Comparison of ENCODE assay signal across 8 mouse cellular contexts in the genomic region with DNA sequence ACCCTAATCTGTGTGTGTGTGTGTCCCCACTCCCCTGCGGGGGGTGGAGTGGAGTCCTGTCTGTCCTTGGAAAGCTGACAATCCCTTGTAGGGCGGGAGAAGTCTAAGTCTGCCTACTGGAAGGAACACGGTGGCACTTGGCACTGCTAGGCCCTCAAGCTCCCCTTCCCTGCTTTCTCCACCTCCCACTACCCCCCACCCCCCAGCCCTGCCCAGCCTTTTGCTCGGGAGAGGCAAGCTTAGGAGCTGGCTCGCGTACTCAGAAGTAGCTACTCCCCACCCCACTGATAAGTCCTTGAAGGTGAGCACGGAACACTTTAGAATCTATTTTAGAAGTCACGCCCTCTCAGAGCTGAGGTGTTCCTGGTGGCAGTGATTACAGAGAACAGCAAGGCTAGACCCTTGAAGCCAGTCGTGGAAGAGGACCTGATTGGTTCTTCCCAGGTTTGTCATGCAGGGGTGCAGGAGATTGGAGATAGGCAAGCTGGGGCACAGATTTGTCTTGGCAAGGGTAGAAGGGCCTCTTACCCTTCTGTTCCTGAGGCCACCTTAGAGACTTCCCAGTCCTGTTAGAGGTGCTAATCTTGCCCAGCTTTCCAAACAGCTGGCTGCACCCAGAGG. TPM values are rescaled to one million over a fixed set of nuclear protein-coding genes. Genes with fewer than 3 reads are reported as not detected.
DNase-seq lines count a peak whose midpoint lies in the region; ATAC-seq lines count a peak whose summit lies in the region.

No protein-coding gene starts in this region.

- no peaks in the 10 kb centered on the region; the same call in 1 of the 2 replicates for H3K4me1 ChIP-seq in embryonic facial prominence, embryonic 11.5 days (ENCODE audit: control insufficient read depth, insufficient read depth, low read length)
- peaks cover 8% of the 10 kb centered on the region for H3K4me1 ChIP-seq in hindbrain, embryonic 16.5 days (ENCODE audit: control insufficient read depth, insufficient read depth, low read depth, low read length)
- peaks cover 9% of the 10 kb centered on the region for H3K4me1 ChIP-seq in midbrain, embryonic 11.5 days (ENCODE audit: control insufficient read depth, insufficient read depth, low read length)

- 0 out of 2 replicates have a peak overlapping the region, but pooled peaks have one; percentile 23 for H3K27ac ChIP-seq in embryonic facial prominence, embryonic 11.5 days (replicated peaks; ENCODE audit: low read depth, low read length)
- H3K27ac ChIP-seq in hindbrain, embryonic 16.5 days (ENCODE audit: low read depth, low read length): peak overlapping the region; percentile 96
- H3K27ac ChIP-seq in midbrain, embryonic 11.5 days (ENCODE audit: low read depth, low read length): no peak overlapping the region; the same call in 1 of the 2 replicates

- no peak for ATAC-seq in embryonic facial prominence, embryonic 11.5 days (replicated peaks; ENCODE audit: insufficient number of reproducible peaks, low FRiP score, low TSS enrichment, low read depth)
- ATAC-seq in hindbrain, embryonic 16.5 days: peak; percentile 64
- peak; percentile 34 for ATAC-seq in midbrain, embryonic 11.5 days (ENCODE audit: low FRiP score)

- peak overlapping the region; percentile 94 for H3K4me2 ChIP-seq in embryonic facial prominence, embryonic 11.5 days (ENCODE audit: low read depth, low read length)
- peak overlapping the region; percentile 74 for H3K4me2 ChIP-seq in hindbrain, embryonic 16.5 days (ENCODE audit: low read length)
- peak overlapping the region; percentile 91 for H3K4me2 ChIP-seq in midbrain, embryonic 11.5 days

- WGBS in embryonic facial prominence, embryonic 11.5 days: 11% methylated on average over 9 of the region's 9 CpGs
- WGBS in hindbrain, embryonic 16.5 days: 14% methylated on average over 9 of the region's 9 CpGs
- 9% methylated on average over 9 of the region's 9 CpGs for WGBS in midbrain, embryonic 11.5 days

- H3K9ac ChIP-seq in embryonic facial prominence, embryonic 11.5 days (replicated peaks; ENCODE audit: low read length): peak overlapping the region; percentile 84
- H3K9ac ChIP-seq in hindbrain, embryonic 16.5 days (ENCODE audit: low read depth, low read length): peak overlapping the region; percentile 72
- peak overlapping the region; percentile 88 for H3K9ac ChIP-seq in midbrain, embryonic 11.5 days (ENCODE audit: low read length)

- no peaks in the 10 kb centered on the region for H3K36me3 ChIP-seq in embryonic facial prominence, embryonic 11.5 days (replicated peaks; ENCODE audit: control insufficient read depth, insufficient read depth, low read depth, low read length)
- no peaks in the 10 kb centered on the region for H3K36me3 ChIP-seq in hindbrain, embryonic 16.5 days (ENCODE audit: control insufficient read depth, insufficient read depth, low read length)
- no peaks in the 10 kb centered on the region for H3K36me3 ChIP-seq in midbrain, embryonic 11.5 days (ENCODE audit: control insufficient read depth, insufficient read depth, low read length)

- H3K4me3 ChIP-seq in embryonic facial prominence, embryonic 11.5 days (ENCODE audit: low read depth, low read length): peak overlapping the region; percentile 70
- H3K4me3 ChIP-seq in hindbrain, embryonic 16.5 days (ENCODE audit: low read length): peak overlapping the region; percentile 47
- H3K4me3 ChIP-seq in midbrain, embryonic 11.5 days (ENCODE audit: low read depth, low read length): peak overlapping the region; percentile 66

- H3K9me3 ChIP-seq in embryonic facial prominence, embryonic 11.5 days (replicated peaks; ENCODE audit: control insufficient read depth, low read length): no peaks in the 10 kb centered on the region
- H3K9me3 ChIP-seq in hindbrain, embryonic 16.5 days (ENCODE audit: control insufficient read depth, low read length): no peaks in the 10 kb centered on the region
- H3K9me3 ChIP-seq in midbrain, embryonic 11.5 days (ENCODE audit: control insufficient read depth, low read length): no peaks in the 10 kb centered on the region

- H3K27me3 ChIP-seq in embryonic facial prominence, embryonic 11.5 days (ENCODE audit: control insufficient read depth, insufficient read depth, low read length): no peaks in the 10 kb centered on the region
- no peaks in the 10 kb centered on the region for H3K27me3 ChIP-seq in hindbrain, embryonic 16.5 days (replicated peaks; ENCODE audit: control insufficient read depth, insufficient read depth, low read length)
- peaks cover 7% of the 10 kb centered on the region; the same call in 1 of the 2 replicates for H3K27me3 ChIP-seq in midbrain, embryonic 11.5 days (ENCODE audit: control insufficient read depth, insufficient read depth, low read length)

- peak; percentile 23 for DNase-seq in kidney, adult 9 months
- DNase-seq in kidney, postnatal 36 days: no peak
- no peak for DNase-seq in embryonic facial prominence, embryonic 11.5 days (ENCODE audit: low spot score)
- peak; percentile 85 for DNase-seq in midbrain, embryonic 11.5 days (ENCODE audit: low spot score, missing footprints)
- no peak for DNase-seq in thymus, postnatal 4 days
- DNase-seq in left cerebral cortex, adult 9 months (ENCODE audit: low spot score in 2 of 2): no peak
- no peak for DNase-seq in right cerebral cortex, adult 18-20 months

RNA-seq across cellular contexts. Expression of a gene that starts 10.4 kb away (rescaled TPM):
- 10.8 and 11.2 TPM in 2 replicates for polyA plus RNA-seq in embryonic facial prominence, embryonic 11.5 days (2014; fragmentation: Nextera tagmentation; extraction: Ambion mirVana)
- polyA plus RNA-seq in hindbrain, embryonic 16.5 days (2015; fragmentation: Nextera tagmentation; extraction: Ambion mirVana): 18.7 and 22.7 TPM in 2 replicates
- polyA plus RNA-seq in midbrain, embryonic 11.5 days (2014; fragmentation: Nextera tagmentation; extraction: Ambion mirVana): 9.2 and 10.8 TPM in 2 replicates

RNA-seq across cellular contexts. Expression of a gene that starts 19.5 kb away (rescaled TPM):
- 0.71 and 0.74 TPM in 2 replicates for polyA plus RNA-seq in embryonic facial prominence, embryonic 11.5 days (2014; fragmentation: Nextera tagmentation; extraction: Ambion mirVana)
- polyA plus RNA-seq in hindbrain, embryonic 16.5 days (2015; fragmentation: Nextera tagmentation; extraction: Ambion mirVana): 2.5 and 2.9 TPM in 2 replicates
- polyA plus RNA-seq in midbrain, embryonic 11.5 days (2014; fragmentation: Nextera tagmentation; extraction: Ambion mirVana): 1.1 and 1.6 TPM in 2 replicates

RNA-seq across cellular contexts. Expression of a gene that starts 28.2 kb away (rescaled TPM):
- polyA plus RNA-seq in embryonic facial prominence, embryonic 11.5 days (2014; fragmentation: Nextera tagmentation; extraction: Ambion mirVana): 1.1 and 1.5 TPM in 2 replicates
- polyA plus RNA-seq in hindbrain, embryonic 16.5 days (2015; fragmentation: Nextera tagmentation; extraction: Ambion mirVana): 13.7 and 15.0 TPM in 2 replicates
- 2.5 TPM in 2 replicates for polyA plus RNA-seq in midbrain, embryonic 11.5 days (2014; fragmentation: Nextera tagmentation; extraction: Ambion mirVana)

Comparison
In these comparisons a context has a peak if more than half of its experiments do, and no peak if none do; other contexts are left out.
1. DNase-seq: peak in kidney, adult 9 months (single experiment) and midbrain, embryonic 11.5 days (single experiment); none in kidney, postnatal 36 days (0 of 2), embryonic facial prominence, embryonic 11.5 days (single experiment), thymus, postnatal 4 days (single experiment), left cerebral cortex, adult 9 months (0 of 2) and right cerebral cortex, adult 18-20 months (single experiment).
2. Peak in every context shown above with its lines, with median percentiles within 50 percentile points of each other: H3K4me2 ChIP-seq, H3K4me3 ChIP-seq and H3K9ac ChIP-seq.